Comparison of ENCODE assay signal across 10 mouse cellular contexts in the genomic region with DNA sequence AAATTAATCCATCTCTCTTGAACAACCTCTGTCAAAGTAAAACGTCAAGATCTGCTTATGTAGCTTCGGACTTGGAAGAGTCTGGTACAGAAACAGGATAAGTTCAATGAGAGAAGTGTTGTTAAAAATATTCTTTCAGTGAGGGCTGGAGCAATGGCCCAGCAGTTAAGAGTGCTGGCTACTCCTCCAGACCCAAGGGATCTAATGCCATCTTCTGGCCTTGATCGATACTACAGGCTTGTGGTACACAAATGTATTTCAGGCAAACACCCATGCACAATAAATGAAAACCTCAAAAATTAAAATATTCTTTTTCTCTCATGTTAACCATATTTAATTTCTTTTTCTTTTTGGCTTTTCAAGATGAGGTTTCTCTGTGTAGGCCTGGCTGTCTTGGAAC. TPM values are rescaled to one million over a fixed set of nuclear protein-coding genes. Genes with fewer than 3 reads are reported as not detected.
DNase-seq lines count a peak whose midpoint lies in the region; ATAC-seq and TF ChIP-seq lines count a peak whose summit lies in the region.
"Had no signal": no experiment of that assay in that cellular context is flagged by ENCODE, and none has a peak within 500 bp of the region (broad histone marks: within the 10 kb centered on the region; RNA-seq: fewer than 3 reads in every experiment).

No protein-coding gene starts in this region.

- no peak overlapping the region for H3K4me3 ChIP-seq in hindbrain, postnatal 0 days (ENCODE audit: low read length)
- no peak overlapping the region for H3K4me3 ChIP-seq in hindbrain, embryonic 10.5 days
- H3K4me3 ChIP-seq in neural tube, embryonic 13.5 days: no peak overlapping the region
- H3K4me3 ChIP-seq in neural tube, embryonic 14.5 days (ENCODE audit: low read depth, low read length): no peak overlapping the region
- H3K4me3 ChIP-seq: heart, embryonic 10.5 days; limb, embryonic 13.5 days had no signal

- no peak for ATAC-seq in hindbrain, postnatal 0 days
- no peak for ATAC-seq in neural tube, embryonic 13.5 days (ENCODE audit: low read depth)
- no peak for ATAC-seq in Patski
- no peak for ATAC-seq in neural tube, embryonic 14.5 days (ENCODE audit: low read depth)

- no peaks in the 10 kb centered on the region for H3K9me3 ChIP-seq in hindbrain, postnatal 0 days (ENCODE audit: low read length)
- no peaks in the 10 kb centered on the region for H3K9me3 ChIP-seq in hindbrain, embryonic 10.5 days
- no peaks in the 10 kb centered on the region for H3K9me3 ChIP-seq in neural tube, embryonic 13.5 days
- H3K9me3 ChIP-seq in neural tube, embryonic 14.5 days (ENCODE audit: control insufficient read depth, low read length): no peaks in the 10 kb centered on the region
- H3K9me3 ChIP-seq: heart, embryonic 10.5 days; limb, embryonic 13.5 days had no signal

- in situ Hi-C loops in Patski (cut with MboI; ENCODE audit: low pct_unique_long_range_greater_than_20kb): no loop called here

- CTCF ChIA-PET in Patski (lab: Charles Lee): interaction anchor here (1.2 kb wide), 1 partner anchor 13 kb away, joined by 3 read pairs; no protein-coding TSS in a partner anchor

- no peaks in the 10 kb centered on the region for H3K27me3 ChIP-seq in hindbrain, postnatal 0 days (ENCODE audit: insufficient read depth, low read length)
- no peaks in the 10 kb centered on the region for H3K27me3 ChIP-seq in hindbrain, embryonic 10.5 days (ENCODE audit: insufficient read depth, poor library complexity, severe bottlenecking)
- H3K27me3 ChIP-seq in neural tube, embryonic 13.5 days: no peaks in the 10 kb centered on the region
- H3K27me3 ChIP-seq in Patski: no peaks in the 10 kb centered on the region
- no peaks in the 10 kb centered on the region for H3K27me3 ChIP-seq in neural tube, embryonic 14.5 days (ENCODE audit: control insufficient read depth, insufficient read depth, low read length)
- H3K27me3 ChIP-seq: limb, embryonic 13.5 days had no signal

- no peaks in the 10 kb centered on the region for H3K36me3 ChIP-seq in hindbrain, postnatal 0 days (ENCODE audit: insufficient read depth, low read length)
- peaks cover 48% of the 10 kb centered on the region for H3K36me3 ChIP-seq in hindbrain, embryonic 10.5 days
- H3K36me3 ChIP-seq in neural tube, embryonic 13.5 days: peaks cover 31% of the 10 kb centered on the region
- H3K36me3 ChIP-seq in neural tube, embryonic 14.5 days (ENCODE audit: control insufficient read depth, insufficient read depth, low read length): no peaks in the 10 kb centered on the region

- peak; percentile 58 for TF ChIP-seq CTCF in hindbrain, postnatal 0 days (IDR thresholded peaks at IDR 0.05; ENCODE audit: low read depth)
- TF ChIP-seq CTCF in Patski (IDR thresholded peaks at IDR 0.05): peak; percentile 54

- peak; percentile 51 for DNase-seq in hindbrain, postnatal 0 days (ENCODE audit: low spot score)
- DNase-seq in hindbrain, embryonic 10.5 days (ENCODE audit: low spot score): no peak
- DNase-seq in neural tube, embryonic 10.5 days (ENCODE audit: extremely low spot score, low spot score): no peak
- DNase-seq in Patski (ENCODE audit: low read depth, low spot score): no peak
- DNase-seq in spleen, adult 18-20 months: no peak
- DNase-seq: cerebellum, adult 2 months had no signal

- H3K9ac ChIP-seq in hindbrain, postnatal 0 days (replicated peaks; ENCODE audit: low read length): no peak overlapping the region
- H3K9ac ChIP-seq in neural tube, embryonic 13.5 days: no peak overlapping the region
- no peak overlapping the region for H3K9ac ChIP-seq in neural tube, embryonic 14.5 days (replicated peaks; ENCODE audit: low read depth, low read length)
- H3K9ac ChIP-seq: limb, embryonic 13.5 days had no signal

- POLR2A ChIA-PET in Patski (lab: Charles Lee): no interaction called here

- H3K27ac ChIP-seq in hindbrain, postnatal 0 days: no peak overlapping the region
- H3K27ac ChIP-seq in hindbrain, embryonic 10.5 days: no peak overlapping the region
- H3K27ac ChIP-seq in neural tube, embryonic 13.5 days (replicated peaks): peak overlapping the region; percentile 88
- peak overlapping the region; percentile 67; the same call in 1 of the 2 replicates for H3K27ac ChIP-seq in neural tube, embryonic 14.5 days (ENCODE audit: low read depth, low read length)
- H3K27ac ChIP-seq: heart, embryonic 10.5 days; limb, embryonic 13.5 days had no signal

- WGBS in hindbrain, postnatal 0 days: 82% methylated on average over 3 of the region's 3 CpGs
- WGBS in hindbrain, embryonic 10.5 days: 89% methylated on average over 3 of the region's 3 CpGs
- WGBS in neural tube, embryonic 13.5 days: 90% methylated on average over 3 of the region's 3 CpGs
- 85% methylated on average over 3 of the region's 3 CpGs for WGBS in neural tube, embryonic 14.5 days

- no peaks in the 10 kb centered on the region for H3K4me1 ChIP-seq in hindbrain, postnatal 0 days (ENCODE audit: insufficient read depth, low read length)
- H3K4me1 ChIP-seq in hindbrain, embryonic 10.5 days (replicated peaks): peaks cover 10% of the 10 kb centered on the region; the same call in 1 of the 2 replicates
- H3K4me1 ChIP-seq in neural tube, embryonic 13.5 days (replicated peaks): peaks cover 23% of the 10 kb centered on the region
- H3K4me1 ChIP-seq in neural tube, embryonic 14.5 days (ENCODE audit: control insufficient read depth, insufficient read depth, low read length): peaks cover 10% of the 10 kb centered on the region; the same call in 1 of the 2 replicates

- no peak overlapping the region for H3K4me2 ChIP-seq in hindbrain, postnatal 0 days (ENCODE audit: low read depth, low read length)
- no peak overlapping the region for H3K4me2 ChIP-seq in neural tube, embryonic 13.5 days
- H3K4me2 ChIP-seq in neural tube, embryonic 14.5 days (ENCODE audit: low read depth, low read length): no peak overlapping the region
- H3K4me2 ChIP-seq: limb, embryonic 13.5 days had no signal

RNA-seq across cellular contexts. Expression of gene Cers5, which starts 23.4 kb away (rescaled TPM):
- total RNA-seq in hindbrain, postnatal 0 days (2014; rRNA removed): 92.8 and 105 TPM in 2 replicates
- polyA plus RNA-seq in hindbrain, postnatal 0 days (2015; fragmentation: Nextera tagmentation; extraction: Ambion mirVana): 73.0 and 73.9 TPM in 2 replicates
- 59.1 and 61.3 TPM in 2 replicates for polyA plus RNA-seq in hindbrain, embryonic 10.5 days (2016; fragmentation: Nextera tagmentation; extraction: Ambion mirVana)
- 77.2 and 77.6 TPM in 2 replicates for polyA plus RNA-seq in neural tube, embryonic 13.5 days (2015; fragmentation: Nextera tagmentation; extraction: Ambion mirVana)
- 83.3 TPM for polyA plus RNA-seq in Patski (2021)
- 82.5 and 83.3 TPM in 2 replicates for polyA plus RNA-seq in neural tube, embryonic 14.5 days (2014; fragmentation: Nextera tagmentation; extraction: Ambion mirVana)

Comparison
In these comparisons a context has a peak if more than half of its experiments do, and no peak if none do; other contexts are left out.
1. H3K27ac ChIP-seq: peak in neural tube, embryonic 13.5 days (single experiment) and neural tube, embryonic 14.5 days (single experiment); none in hindbrain, postnatal 0 days (single experiment) and hindbrain, embryonic 10.5 days (single experiment).